Mouse (Mus musculus) cerebral cortex, adult 2 months (tissue): ENCODE results near the gene Dnajb12.

Experiments used
- WGBS: fragments of 180-500 bp; shearing (Covaris S2); methylation state at CpG from one replicate; pipeline ENCODE4 v1.1.7; 2018; 5-methylcytosine and 5-hydroxymethylcytosine counted together

Gene Dnajb12

GRCm38 (mm10) chr10:59896911-59897331, 17.6 kb downstream of the Dnajb12 start:
- WGBS, result 33% methylated on average over 3 of the region's 3 CpGs

DNA sequence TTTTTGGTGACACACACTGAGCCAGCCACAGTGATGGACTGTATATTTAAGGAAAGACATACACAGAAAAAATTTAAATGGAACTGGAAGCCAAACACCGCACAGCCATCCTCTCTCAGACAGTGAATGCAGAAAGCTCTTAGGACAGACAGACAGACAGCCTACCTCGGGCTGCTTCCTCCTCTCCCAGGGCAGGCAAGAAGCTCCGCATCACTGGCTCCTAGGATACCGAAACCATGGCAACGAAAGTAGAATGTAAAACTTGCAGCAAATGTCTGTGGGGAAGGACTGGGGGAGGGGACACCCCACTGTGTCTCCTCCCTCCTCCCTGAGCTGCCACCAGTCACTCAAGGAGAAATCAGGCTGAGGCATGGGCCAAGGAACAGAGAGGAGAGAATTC, 18.2 kb downstream of the Dnajb12 start:
- 23% methylated on average over 5 of the region's 5 CpGs for WGBS

- 39% methylated on average over 9 of the region's 9 CpGs for WGBS
Observed at GRCm38 (mm10) chr10:59898180-59898778, 18.9 kb downstream of the Dnajb12 start.

DNA sequence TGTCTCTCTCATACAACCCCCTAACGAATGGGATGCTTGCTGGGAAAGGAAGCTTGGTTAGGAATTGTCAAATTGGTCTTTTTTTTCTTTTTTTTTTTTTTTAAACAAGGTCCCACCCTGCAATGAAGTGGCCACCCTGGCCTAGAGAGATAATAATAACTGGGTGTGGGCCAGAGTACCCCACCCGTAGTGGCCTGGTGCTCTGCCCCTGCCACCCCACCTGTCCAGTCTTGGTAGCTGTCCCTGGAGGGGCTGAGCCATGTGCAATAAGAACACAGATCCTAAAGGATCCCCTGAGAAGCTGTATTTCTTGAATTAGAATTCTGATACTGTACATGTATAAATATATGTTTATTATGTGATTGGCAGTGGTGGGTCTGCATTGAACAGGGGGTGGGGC, 19.6 kb downstream of the Dnajb12 start:
- WGBS, result 14% methylated on average over 2 of the region's 2 CpGs

GRCm38 (mm10) chr10:59899341-59900173, 20.2 kb downstream of the Dnajb12 start:
- WGBS, result 13% methylated on average over 21 of the region's 21 CpGs

GRCm38 (mm10) chr10:59900174-59900435, 20.7 kb downstream of the Dnajb12 start:
- 26% methylated on average over 4 of the region's 4 CpGs for WGBS

GRCm38 (mm10) chr10:59900939-59901338, 21.6 kb downstream of the Dnajb12 start:
- 48% methylated on average over 4 of the region's 4 CpGs for WGBS

- WGBS, result 88% methylated on average over 1 of the region's 1 CpGs
Observed at GRCm38 (mm10) chr10:59901463-59901862, 22.1 kb downstream of the Dnajb12 start.

GRCm38 (mm10) chr10:59901986-59902605, 22.7 kb downstream of the Dnajb12 start:
- 49% methylated on average over 8 of the region's 8 CpGs for WGBS

DNA sequence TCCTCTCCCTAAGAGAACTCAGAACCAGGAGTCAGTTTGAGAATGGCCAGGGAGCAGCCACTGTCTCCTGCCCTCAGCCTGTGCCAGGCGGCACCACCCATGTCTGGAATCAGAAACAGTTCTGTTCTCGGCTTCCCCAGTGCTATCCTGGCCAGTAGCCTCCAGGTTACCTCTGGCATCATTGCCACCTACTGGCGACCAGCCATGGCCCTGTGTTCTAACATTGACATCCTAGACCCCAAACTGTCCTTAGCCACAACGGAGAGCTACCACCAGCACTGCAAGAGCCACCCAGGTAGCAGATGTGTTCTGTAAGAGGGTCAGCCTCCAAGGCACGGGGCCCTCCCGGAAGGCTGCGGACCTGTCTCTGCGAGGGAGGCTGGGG, 23.2 kb downstream of the Dnajb12 start:
- WGBS, result 70% methylated on average over 8 of the region's 8 CpGs

DNA sequence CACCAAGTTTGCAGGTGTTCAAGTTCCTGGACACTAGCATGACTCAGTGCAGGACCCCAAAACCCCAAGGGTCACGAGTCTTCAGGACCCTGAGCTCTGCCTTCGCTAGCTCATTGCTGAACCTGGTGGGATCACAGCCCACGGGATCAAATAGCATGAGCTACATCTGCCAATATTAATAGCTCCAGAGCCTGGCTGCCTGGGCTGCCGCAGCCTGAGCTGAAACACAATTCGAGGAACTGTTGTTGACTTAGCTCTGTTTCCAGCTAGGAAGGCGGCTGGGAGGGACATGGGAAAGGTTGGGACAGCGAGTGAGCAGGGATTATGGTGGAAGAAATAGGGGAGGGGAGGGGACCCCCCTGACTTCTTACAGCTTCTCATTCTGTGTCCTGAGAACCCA, 23.8 kb downstream of the Dnajb12 start:
- WGBS, result 62% methylated on average over 7 of the region's 7 CpGs

- 86% methylated on average over 3 of the region's 3 CpGs for WGBS
Observed at GRCm38 (mm10) chr10:59907080-59907609, 27.8 kb downstream of the Dnajb12 start.

GRCm38 (mm10) chr10:59907695-59908299, 28.4 kb downstream of the Dnajb12 start:
- 29% methylated on average over 7 of the region's 7 CpGs for WGBS

DNA sequence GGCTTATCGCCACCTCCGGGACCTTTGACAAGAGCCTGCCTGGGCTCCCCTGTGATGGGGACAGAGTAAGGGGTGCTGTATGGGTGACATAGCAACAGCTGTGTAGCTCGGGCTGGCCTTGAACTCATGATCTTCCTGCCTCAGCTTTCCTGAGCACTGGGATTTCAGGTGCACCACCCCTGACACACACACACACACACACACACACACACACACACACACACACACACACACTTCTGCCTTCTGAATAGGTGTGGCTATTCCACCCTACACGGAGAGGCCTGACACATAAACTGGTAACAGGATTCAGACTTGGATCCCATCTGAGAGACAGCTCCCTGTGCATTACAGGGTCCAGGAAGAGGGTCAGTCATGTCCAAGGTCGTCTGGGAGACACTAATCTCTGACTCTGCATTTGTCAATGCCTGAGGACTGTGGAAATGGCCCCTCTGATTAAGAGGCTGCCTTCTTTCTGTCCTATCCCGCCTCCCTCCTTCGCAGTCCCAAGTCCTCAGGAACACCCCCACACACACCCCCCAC, 29.5 kb downstream of the Dnajb12 start:
- 62% methylated on average over 7 of the region's 7 CpGs for WGBS

GRCm38 (mm10) chr10:59909357-59909847, 30.0 kb downstream of the Dnajb12 start:
- WGBS, result 12% methylated on average over 14 of the region's 14 CpGs

GRCm38 (mm10) chr10:59911091-59911490, 31.7 kb downstream of the Dnajb12 start:
- WGBS, result 49% methylated on average over 6 of the region's 6 CpGs

GRCm38 (mm10) chr10:59911561-59912198, 32.3 kb downstream of the Dnajb12 start:
- 25% methylated on average over 25 of the region's 25 CpGs for WGBS

DNA sequence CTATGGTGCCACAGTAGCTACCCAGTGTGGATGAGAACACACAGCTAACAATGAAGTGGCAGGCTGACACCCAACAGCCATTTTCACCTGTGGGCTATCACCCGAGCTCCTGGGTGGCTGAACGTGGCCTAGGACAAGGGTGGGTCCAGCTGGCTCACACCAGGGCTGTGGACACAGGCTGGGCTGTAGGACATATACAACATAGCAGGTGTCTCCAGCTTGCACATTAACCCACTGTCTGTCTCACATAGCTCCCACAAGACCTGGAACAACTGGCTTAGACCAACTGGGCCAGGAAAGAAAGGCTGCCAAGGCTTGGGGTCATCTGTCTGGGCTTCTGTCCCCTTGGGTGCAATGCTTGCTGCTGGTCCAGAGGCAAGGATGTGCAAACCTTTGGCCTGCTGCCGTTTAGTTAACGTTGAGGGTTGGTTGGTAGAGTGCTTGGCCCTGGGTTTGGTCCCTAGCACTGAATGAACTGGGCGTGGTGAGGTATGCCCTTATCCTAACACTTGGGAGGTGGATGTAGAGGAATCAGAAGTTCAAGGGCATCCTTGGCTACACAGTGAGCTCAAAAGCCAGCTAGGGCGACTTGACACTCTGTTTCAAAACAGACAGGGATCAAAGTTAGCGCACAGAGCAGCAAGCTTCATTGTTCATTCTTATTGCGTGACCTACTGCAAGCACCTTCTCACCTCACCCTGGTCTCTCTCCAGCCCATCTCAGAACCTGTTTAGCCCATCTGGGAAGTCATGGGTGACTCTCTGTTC, 36.0 kb downstream of the Dnajb12 start:
- 91% methylated on average over 8 of the region's 8 CpGs for WGBS

- WGBS, result 20% methylated on average over 4 of the region's 4 CpGs
Observed at GRCm38 (mm10) chr10:59916159-59916558, 36.8 kb downstream of the Dnajb12 start.

- 13% methylated on average over 10 of the region's 10 CpGs for WGBS
Observed at GRCm38 (mm10) chr10:59916649-59917048, 37.3 kb downstream of the Dnajb12 start.

- WGBS, result 93% methylated on average over 4 of the region's 4 CpGs
Observed at GRCm38 (mm10) chr10:59918111-59918510, 38.8 kb downstream of the Dnajb12 start.
